Mouse (Mus musculus) testis, postnatal 10 days (tissue): ENCODE data around the gene Dbf4.

Experiments used
- DNase-seq: peaks from one replicate; pipeline ENCODE4 v3.0.0; 2021; ENCODE audit warnings: low spot score

Gene Dbf4

GRCm38 (mm10) chr5:8366771-8367613 lies 55.5 kb downstream of the Dbf4 start:
- DNase-seq: no peak

- DNase-seq: no peak
These were observed 60.2 kb downstream of the Dbf4 start for GRCm38 (mm10) chr5:8362361-8362760.

GRCm38 (mm10) chr5:8357677-8358076 lies 64.8 kb downstream of the Dbf4 start:
- DNase-seq: no peak

- no peak for DNase-seq
These were observed 65.4 kb downstream of the Dbf4 start for GRCm38 (mm10) chr5:8356885-8357651.

GRCm38 (mm10) chr5:8356326-8356725 lies 66.2 kb downstream of the Dbf4 start:
- no peak for DNase-seq

GRCm38 (mm10) chr5:8349557-8349956 lies 73.0 kb downstream of the Dbf4 start:
- DNase-seq: no peak
